In the genomic region with DNA sequence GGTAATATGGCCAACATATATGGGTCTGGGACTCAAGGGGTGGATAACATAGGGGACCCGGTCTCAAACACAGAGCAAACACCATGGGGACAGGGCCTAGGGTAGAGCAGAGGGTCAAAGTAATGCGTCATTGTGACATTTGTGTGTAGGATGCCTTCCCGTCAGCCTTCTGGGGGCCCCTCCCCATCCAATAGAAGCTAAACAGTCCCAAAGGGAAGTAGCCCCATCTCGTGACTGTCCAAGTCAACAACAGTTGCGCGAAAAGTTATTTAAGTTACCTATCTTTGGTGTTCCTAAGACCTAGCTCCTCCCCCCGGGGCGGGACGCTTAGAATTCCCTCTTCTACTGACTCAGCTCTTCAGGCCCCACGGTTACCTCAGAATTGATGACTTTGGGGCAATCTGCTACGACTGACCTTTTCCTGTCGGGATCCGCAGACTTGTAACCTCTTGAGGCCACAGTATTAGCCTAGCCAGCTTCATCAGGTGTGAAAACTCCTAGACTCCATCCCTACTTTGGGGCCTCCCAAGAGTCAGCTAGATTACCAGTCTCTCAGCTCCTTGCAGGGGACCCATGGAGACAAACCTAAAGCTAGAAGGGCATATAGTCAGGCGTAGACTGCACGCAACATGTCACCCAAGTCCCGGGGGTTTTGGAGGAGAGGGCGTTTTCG, we compare ENCODE assay signal across 7 mouse cellular contexts. TPM values are rescaled to one million over a fixed set of nuclear protein-coding genes. Genes with fewer than 3 reads are reported as not detected.
DNase-seq lines count a peak whose midpoint lies in the region; ATAC-seq lines count a peak whose summit lies in the region.

No protein-coding gene starts in this region.

- no peaks in the 10 kb centered on the region for H3K27me3 ChIP-seq in kidney, embryonic 16.5 days (ENCODE audit: insufficient read depth, low read length)

- H3K9ac ChIP-seq in kidney, embryonic 16.5 days (replicated peaks; ENCODE audit: low read length) = peak overlapping the region; percentile 52

- no peaks in the 10 kb centered on the region for H3K36me3 ChIP-seq in kidney, embryonic 16.5 days (ENCODE audit: insufficient read depth, low read length)

- peak overlapping the region; percentile 38 for H3K4me3 ChIP-seq in kidney, embryonic 16.5 days (ENCODE audit: low read length)

- H3K4me2 ChIP-seq in kidney, embryonic 16.5 days (replicated peaks; ENCODE audit: low read depth, low read length) = peak overlapping the region; percentile 91

- peak; percentile 46 to 60 for DNase-seq in urinary bladder, postnatal 36 days (ENCODE audit: low spot score in 2 of 2)
- DNase-seq in urinary bladder, postnatal 25 days (ENCODE audit: low spot score) = no peak
- DNase-seq in lung, postnatal 25 days (ENCODE audit: low spot score) = peak; percentile 35
- DNase-seq in yolk sac, embryonic 10.5 days (ENCODE audit: low spot score) = peak; percentile 80
- DNase-seq in right cerebral cortex, postnatal 10 days (ENCODE audit: low spot score in 2 of 2) = no peak

- peak; percentile 27; the same call in 1 of the 2 replicates for ATAC-seq in erythroid progenitor cell, adult 5-6 weeks (replicated peaks; ENCODE audit: low FRiP score, poor library complexity, severe bottlenecking)
- ATAC-seq in kidney, embryonic 16.5 days (ENCODE audit: low FRiP score, low TSS enrichment) = peak; percentile 55

- H3K27ac ChIP-seq in kidney, embryonic 16.5 days (ENCODE audit: low read length) = peak overlapping the region; percentile 28; the same call in 1 of the 2 replicates

- WGBS in kidney, embryonic 16.5 days = 7% methylated on average over 18 of the region's 18 CpGs

- no peaks in the 10 kb centered on the region; the same call in 1 of the 2 replicates for H3K9me3 ChIP-seq in kidney, embryonic 16.5 days (ENCODE audit: low read length)

- peaks cover 14% of the 10 kb centered on the region for H3K4me1 ChIP-seq in kidney, embryonic 16.5 days (ENCODE audit: insufficient read depth, low read length)

RNA-seq across cellular contexts. Expression of a gene that starts 20.2 kb away (rescaled TPM):
- 2,042 and 2,351 TPM in 2 replicates for total RNA-seq in erythroid progenitor cell, adult 5-6 weeks (2015; ENCODE audit: low replicate concordance)
- 2,407 and 2,791 TPM in 2 replicates for total RNA-seq in erythroid progenitor cell, adult 5-6 weeks (2017; ENCODE audit: low replicate concordance)
- 2,516 and 2,589 TPM in 2 replicates for polyA plus RNA-seq in kidney, embryonic 16.5 days (2015; fragmentation: Nextera tagmentation; extraction: Ambion mirVana)

RNA-seq across cellular contexts. Expression of a gene that starts 57.3 kb away (rescaled TPM):
- 21.3 and 23.9 TPM in 2 replicates for total RNA-seq in erythroid progenitor cell, adult 5-6 weeks (2015; ENCODE audit: low replicate concordance)
- 29.9 and 35.2 TPM in 2 replicates for total RNA-seq in erythroid progenitor cell, adult 5-6 weeks (2017; ENCODE audit: low replicate concordance)
- 41.4 and 42.8 TPM in 2 replicates for polyA plus RNA-seq in kidney, embryonic 16.5 days (2015; fragmentation: Nextera tagmentation; extraction: Ambion mirVana)

Comparison
In these comparisons a context has a peak if more than half of its experiments do, and no peak if none do; other contexts are left out.
1. DNase-seq: peak in urinary bladder, postnatal 36 days (2 of 2), lung, postnatal 25 days (single experiment) and yolk sac, embryonic 10.5 days (single experiment); none in urinary bladder, postnatal 25 days (single experiment) and right cerebral cortex, postnatal 10 days (0 of 2).